Comparison of ENCODE assay signal across 19 mouse cellular contexts in genomic region chr6:94826656-94827055, GRCm38 (mm10).
DNase-seq lines count a peak whose midpoint lies in the region; ATAC-seq and TF ChIP-seq lines count a peak whose summit lies in the region.
"Had no signal": no experiment of that assay in that cellular context is flagged by ENCODE, and none has a peak within 500 bp of the region (broad histone marks: within the 10 kb centered on the region; RNA-seq: fewer than 3 reads in every experiment).

No protein-coding gene starts in this region.

- no peak overlapping the region for H3K4me3 ChIP-seq in lung, postnatal 0 days (ENCODE audit: low read depth, low read length)
- H3K4me3 ChIP-seq in ES-E14 (ENCODE audit: insufficient read depth in 1 of 2, low read depth in 1 of 2, low read length in 2 of 2, poor library complexity in 1 of 2, severe bottlenecking in 1 of 2) = no peak overlapping the region
- no peak overlapping the region for H3K4me3 ChIP-seq in midbrain, embryonic 15.5 days
- H3K4me3 ChIP-seq: embryonic facial prominence, embryonic 12.5 days; forebrain, embryonic 12.5 days; intestine, embryonic 15.5 days; limb, embryonic 15.5 days; midbrain, embryonic 13.5 days; neural tube, embryonic 13.5 days; stomach, embryonic 15.5 days had no signal

- no peak for TF ChIP-seq EP300 in lung, postnatal 0 days (IDR thresholded peaks at IDR 0.05)

- H3K27ac ChIP-seq in lung, postnatal 0 days (ENCODE audit: low read length) = no peak overlapping the region
- H3K27ac ChIP-seq in ES-E14 (ENCODE audit: insufficient read depth, low read depth, low read length, poor library complexity, severe bottlenecking) = no peak overlapping the region
- H3K27ac ChIP-seq in midbrain, embryonic 15.5 days = no peak overlapping the region
- H3K27ac ChIP-seq: embryonic facial prominence, embryonic 12.5 days; forebrain, embryonic 12.5 days; intestine, embryonic 15.5 days; limb, embryonic 15.5 days; midbrain, embryonic 13.5 days; neural tube, embryonic 13.5 days; stomach, embryonic 15.5 days had no signal

- no peaks in the 10 kb centered on the region for H3K27me3 ChIP-seq in lung, postnatal 0 days (replicated peaks; ENCODE audit: insufficient read depth, low read length)
- H3K27me3 ChIP-seq in midbrain, embryonic 15.5 days (replicated peaks) = no peaks in the 10 kb centered on the region
- H3K27me3 ChIP-seq: embryonic facial prominence, embryonic 12.5 days; forebrain, embryonic 12.5 days; intestine, embryonic 15.5 days; limb, embryonic 15.5 days; midbrain, embryonic 13.5 days; neural tube, embryonic 13.5 days; stomach, embryonic 15.5 days had no signal

- in situ Hi-C loops in ES-E14 (cut with MboI; ENCODE audit: low sequenced_read_pairs in 2 of 2, unreplicated experiment in 2 of 2) = no loop called here

- peak; percentile 80 for DNase-seq in lung, postnatal 0 days (ENCODE audit: low spot score)
- DNase-seq in lung, postnatal 10 days = no peak
- DNase-seq in ES-E14 (ENCODE audit: low read depth, low spot score) = peak; percentile 60
- DNase-seq in brain, adult 2 months (ENCODE audit: low read depth, low spot score) = peak; percentile 94
- peak; percentile 97 for DNase-seq in mesoderm, embryonic 11.5 days (ENCODE audit: low read depth, low spot score)
- DNase-seq in left cerebral cortex, adult 8-10 months (ENCODE audit: low spot score in 2 of 2) = no peak
- DNase-seq: cerebellum, postnatal 14 days; heart, postnatal 36 days; kidney, postnatal 25 days; lung, postnatal 14 days had no signal

- H3K9ac ChIP-seq in lung, postnatal 0 days (replicated peaks; ENCODE audit: low read depth) = no peak overlapping the region
- no peak overlapping the region for H3K9ac ChIP-seq in ES-E14 (ENCODE audit: insufficient read depth, low read depth, low read length, poor library complexity, severe bottlenecking)
- H3K9ac ChIP-seq in midbrain, embryonic 15.5 days = no peak overlapping the region
- H3K9ac ChIP-seq: embryonic facial prominence, embryonic 12.5 days; forebrain, embryonic 12.5 days; intestine, embryonic 15.5 days; limb, embryonic 15.5 days; midbrain, embryonic 13.5 days; neural tube, embryonic 13.5 days; stomach, embryonic 15.5 days had no signal

- no peak for ATAC-seq in lung, postnatal 0 days
- no peak for ATAC-seq in midbrain, embryonic 15.5 days (replicated peaks)
- ATAC-seq in activated CD4-positive, CD25-positive, alpha-beta regulatory T cell, adult 4 months = no peak
- ATAC-seq: intestine, embryonic 15.5 days; midbrain, embryonic 13.5 days had no signal

- H3K4me1 ChIP-seq in lung, postnatal 0 days (ENCODE audit: insufficient read depth, low read depth, low read length) = no peaks in the 10 kb centered on the region
- H3K4me1 ChIP-seq in ES-E14 (ENCODE audit: control insufficient read depth in 2 of 2, insufficient read depth in 2 of 2, low read length in 2 of 2, poor library complexity in 1 of 2) = no peaks in the 10 kb centered on the region
- H3K4me1 ChIP-seq in midbrain, embryonic 15.5 days = no peaks in the 10 kb centered on the region
- H3K4me1 ChIP-seq: embryonic facial prominence, embryonic 12.5 days; forebrain, embryonic 12.5 days; intestine, embryonic 15.5 days; limb, embryonic 15.5 days; midbrain, embryonic 13.5 days; neural tube, embryonic 13.5 days; stomach, embryonic 15.5 days had no signal

- no peaks in the 10 kb centered on the region for H3K36me3 ChIP-seq in lung, postnatal 0 days (ENCODE audit: insufficient read depth, low read length)
- no peaks in the 10 kb centered on the region for H3K36me3 ChIP-seq in ES-E14 (ENCODE audit: control insufficient read depth, insufficient read depth, low read length, poor library complexity, severe bottlenecking)
- H3K36me3 ChIP-seq in midbrain, embryonic 15.5 days (replicated peaks) = no peaks in the 10 kb centered on the region
- H3K36me3 ChIP-seq: embryonic facial prominence, embryonic 12.5 days; forebrain, embryonic 12.5 days; intestine, embryonic 15.5 days; limb, embryonic 15.5 days; midbrain, embryonic 13.5 days; neural tube, embryonic 13.5 days; stomach, embryonic 15.5 days had no signal

- 63% methylated on average over 2 of the region's 2 CpGs for WGBS in lung, postnatal 0 days
- 69% methylated on average over 2 of the region's 2 CpGs for WGBS in midbrain, embryonic 15.5 days

- H3K4me2 ChIP-seq in lung, postnatal 0 days (replicated peaks; ENCODE audit: low read depth, low read length) = no peak overlapping the region
- H3K4me2 ChIP-seq in midbrain, embryonic 15.5 days = no peak overlapping the region
- H3K4me2 ChIP-seq: embryonic facial prominence, embryonic 12.5 days; forebrain, embryonic 12.5 days; intestine, embryonic 15.5 days; limb, embryonic 15.5 days; midbrain, embryonic 13.5 days; neural tube, embryonic 13.5 days; stomach, embryonic 15.5 days had no signal

- no peaks in the 10 kb centered on the region for H3K9me3 ChIP-seq in lung, postnatal 0 days (ENCODE audit: low read length)
- no peaks in the 10 kb centered on the region for H3K9me3 ChIP-seq in ES-E14 (ENCODE audit: control insufficient read depth, insufficient read depth, low read depth, low read length)
- H3K9me3 ChIP-seq in midbrain, embryonic 15.5 days = no peaks in the 10 kb centered on the region
- H3K9me3 ChIP-seq: embryonic facial prominence, embryonic 12.5 days; forebrain, embryonic 12.5 days; intestine, embryonic 15.5 days; limb, embryonic 15.5 days; midbrain, embryonic 13.5 days; neural tube, embryonic 13.5 days; stomach, embryonic 15.5 days had no signal

- no peak for TF ChIP-seq CTCF in lung, postnatal 0 days (IDR thresholded peaks at IDR 0.05)

TF ChIP-seq in ES-E14, 5 proteins besides CTCF, POLR2A, EP300 and RAD21:
- TF ChIP-seq MAFK (IDR thresholded peaks at IDR 0.05; ENCODE audit: insufficient read depth, low read depth, low read length) (no peak), CHD2 (IDR thresholded peaks at IDR 0.05; ENCODE audit: low read depth, low read length) (no peak), ZNF384 (IDR thresholded peaks at IDR 0.05; ENCODE audit: low read depth, low read length) (no peak), HCFC1 (IDR thresholded peaks at IDR 0.05; ENCODE audit: borderline replicate concordance, insufficient read depth, low read length) (no peak), ZC3H11A (IDR thresholded peaks at IDR 0.05; ENCODE audit: borderline replicate concordance, low read depth, low read length) (no peak)

Comparison
In these comparisons a context has a peak if more than half of its experiments do, and no peak if none do; other contexts are left out.
1. DNase-seq: peak in lung, postnatal 0 days (single experiment), ES-E14 (single experiment), brain, adult 2 months (single experiment) and mesoderm, embryonic 11.5 days (single experiment); none in lung, postnatal 10 days (single experiment) and left cerebral cortex, adult 8-10 months (0 of 2).